Mouse (Mus musculus): ENCODE results near the gene Disc1. TPM values are rescaled to one million over a fixed set of nuclear protein-coding genes. Genes with fewer than 3 reads are reported as not detected.

Disc1 gene
- polyA plus RNA-seq, 1 experiment from 2014 or later = 0.56 TPM

- Histone ChIP-seq H3K79me2 (ENCODE audit: inconsistent target) (no peaks in the 10 kb centered on the region), H3K36me3 (ENCODE audit: inconsistent target) (no peaks in the 10 kb centered on the region), H3K27ac (no peak overlapping the region), H3K4me3 (ENCODE audit: inconsistent target) (no peak overlapping the region)
- 93% methylated on average over 14 of the region's 14 CpGs for WGBS (ENCODE audit: missing documents)
These were observed 142.6 kb downstream of the Disc1 start for GRCm38 (mm10) chr8:125196573-125197094.

DNA sequence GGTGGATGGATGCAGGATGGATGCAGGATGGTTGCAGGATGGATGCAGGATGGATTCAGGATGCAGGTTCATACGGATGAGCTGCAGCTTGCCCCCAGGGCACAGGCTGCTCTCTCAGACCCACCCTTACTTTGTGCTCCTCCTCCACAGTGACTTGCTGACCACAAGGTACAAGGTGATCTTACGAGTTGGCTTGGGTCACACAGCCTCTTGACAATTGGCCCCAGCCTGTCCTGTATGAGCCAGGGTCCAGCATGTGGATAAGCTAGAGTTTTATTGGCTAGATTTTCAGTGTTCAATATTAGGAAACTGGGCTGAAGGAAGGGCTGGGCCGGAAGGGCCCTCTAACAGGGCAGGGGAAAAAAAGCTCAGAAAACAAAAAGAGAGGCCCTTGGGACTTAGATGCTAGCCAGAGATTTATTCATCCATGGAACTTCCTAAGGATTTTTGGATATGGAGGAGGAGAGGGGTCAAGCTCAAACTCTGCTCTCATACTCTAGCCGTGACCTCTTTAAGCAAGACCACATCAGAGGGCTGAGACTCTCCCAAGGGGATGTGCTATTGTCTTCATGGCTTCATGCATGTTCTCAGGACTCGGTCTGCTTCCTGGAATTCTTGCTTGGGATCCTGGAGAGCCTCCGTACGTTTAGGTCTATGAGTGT lies 143.5 kb downstream of the Disc1 start:
- no peaks in the 10 kb centered on the region for H3K36me3 ChIP-seq (ENCODE audit: inconsistent target)
- H3K4me3 ChIP-seq (ENCODE audit: inconsistent target) = no peak overlapping the region
- H3K79me2 ChIP-seq (ENCODE audit: inconsistent target) = no peaks in the 10 kb centered on the region
- WGBS (ENCODE audit: missing documents) = over 99% methylated on average over 7 of the region's 7 CpGs
- H3K27ac ChIP-seq = no peak overlapping the region

DNA sequence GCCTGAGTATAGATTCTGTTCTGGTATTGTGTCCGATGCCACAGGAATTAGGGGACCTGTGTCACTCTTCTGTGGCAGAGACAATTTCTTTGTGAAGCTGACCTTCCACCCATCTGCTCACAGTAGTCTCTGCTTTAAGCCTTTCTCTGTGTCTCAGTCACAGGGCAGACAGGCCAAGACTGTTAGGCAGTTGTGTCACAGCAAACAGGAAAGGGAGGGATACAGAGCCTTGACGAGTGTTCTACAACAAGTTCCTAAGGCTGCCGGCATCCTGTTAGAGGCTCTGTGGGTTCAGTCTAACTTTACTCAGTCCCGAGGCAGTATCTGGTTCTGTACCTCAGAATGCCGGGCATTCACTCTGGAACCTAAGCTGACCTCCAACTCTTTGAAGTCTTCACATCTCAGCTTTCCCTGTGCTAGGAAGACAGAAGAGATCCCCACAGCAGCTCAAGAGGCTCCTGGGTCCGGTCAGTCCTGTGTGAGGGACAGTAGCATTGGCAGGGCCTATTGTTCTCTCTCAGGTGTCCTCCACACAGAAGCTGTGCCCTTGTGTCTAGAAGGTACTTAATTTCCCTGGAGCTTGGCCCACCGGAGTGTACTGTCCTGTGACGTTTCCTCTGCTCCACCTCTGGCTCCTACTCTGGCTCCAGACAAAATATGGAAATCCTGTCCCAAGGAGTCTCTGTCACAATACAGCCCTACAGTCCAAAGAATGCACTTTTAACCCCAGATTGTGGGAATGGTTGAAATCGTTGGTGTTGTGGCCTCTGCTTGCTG lies 144.6 kb downstream of the Disc1 start:
- WGBS (ENCODE audit: missing documents) = 85% methylated on average over 8 of the region's 9 CpGs
- H3K79me2 ChIP-seq (ENCODE audit: inconsistent target) = no peaks in the 10 kb centered on the region
- no peak overlapping the region for H3K4me3 ChIP-seq (ENCODE audit: inconsistent target)
- H3K36me3 ChIP-seq (ENCODE audit: inconsistent target) = no peaks in the 10 kb centered on the region
- no peak overlapping the region for H3K27ac ChIP-seq

- Histone ChIP-seq H3K27ac (no peak overlapping the region), H3K79me2 (ENCODE audit: inconsistent target) (no peaks in the 10 kb centered on the region), H3K36me3 (ENCODE audit: inconsistent target) (no peaks in the 10 kb centered on the region), H3K4me3 (ENCODE audit: inconsistent target) (no peak overlapping the region)
- 57% methylated on average over 15 of the region's 16 CpGs for WGBS (ENCODE audit: missing documents)
These were observed 145.4 kb downstream of the Disc1 start for GRCm38 (mm10) chr8:125199197-125199939.

- no peak overlapping the region for H3K4me3 ChIP-seq (ENCODE audit: inconsistent target)
- H3K27ac ChIP-seq = no peak overlapping the region
- 94% methylated on average over 13 of the region's 13 CpGs for WGBS (ENCODE audit: missing documents)
- no peaks in the 10 kb centered on the region for H3K36me3 ChIP-seq (ENCODE audit: inconsistent target)
- H3K79me2 ChIP-seq (ENCODE audit: inconsistent target) = no peaks in the 10 kb centered on the region
These were observed 146.4 kb downstream of the Disc1 start for GRCm38 (mm10) chr8:125200273-125200863.

DNA sequence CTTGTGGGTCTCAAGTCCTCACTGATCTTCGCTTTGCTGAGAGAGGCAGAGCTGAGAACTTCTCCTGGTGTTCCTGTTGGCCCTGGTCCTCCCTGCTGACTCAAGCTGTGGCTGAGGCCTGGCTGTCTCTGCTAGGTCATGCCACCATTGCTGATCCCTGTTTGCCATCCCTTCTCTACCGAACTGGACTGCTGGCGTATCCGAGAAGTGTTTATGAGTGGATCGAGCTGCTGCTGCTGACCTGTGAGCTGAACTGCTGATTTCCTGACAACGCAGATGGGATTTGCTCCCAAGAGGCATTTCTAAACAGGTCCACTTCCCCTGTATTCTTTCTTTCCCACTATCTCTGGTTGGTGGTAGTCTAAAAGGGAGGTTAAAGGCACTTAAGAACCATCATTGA lies 147.7 kb downstream of the Disc1 start:
- WGBS (ENCODE audit: missing documents) = 89% methylated on average over 6 of the region's 6 CpGs
- Histone ChIP-seq H3K79me2 (ENCODE audit: inconsistent target) (no peaks in the 10 kb centered on the region), H3K36me3 (ENCODE audit: inconsistent target) (no peaks in the 10 kb centered on the region), H3K27ac (no peak overlapping the region), H3K4me3 (ENCODE audit: inconsistent target) (no peak overlapping the region)

- no peak overlapping the region for H3K27ac ChIP-seq
- no peaks in the 10 kb centered on the region for H3K36me3 ChIP-seq (ENCODE audit: inconsistent target)
- H3K79me2 ChIP-seq (ENCODE audit: inconsistent target) = no peaks in the 10 kb centered on the region
- 90% methylated on average over 9 of the region's 9 CpGs for WGBS (ENCODE audit: missing documents)
- no peak overlapping the region for H3K4me3 ChIP-seq (ENCODE audit: inconsistent target)
These were observed 149.0 kb downstream of the Disc1 start for GRCm38 (mm10) chr8:125203016-125203415.

DNA sequence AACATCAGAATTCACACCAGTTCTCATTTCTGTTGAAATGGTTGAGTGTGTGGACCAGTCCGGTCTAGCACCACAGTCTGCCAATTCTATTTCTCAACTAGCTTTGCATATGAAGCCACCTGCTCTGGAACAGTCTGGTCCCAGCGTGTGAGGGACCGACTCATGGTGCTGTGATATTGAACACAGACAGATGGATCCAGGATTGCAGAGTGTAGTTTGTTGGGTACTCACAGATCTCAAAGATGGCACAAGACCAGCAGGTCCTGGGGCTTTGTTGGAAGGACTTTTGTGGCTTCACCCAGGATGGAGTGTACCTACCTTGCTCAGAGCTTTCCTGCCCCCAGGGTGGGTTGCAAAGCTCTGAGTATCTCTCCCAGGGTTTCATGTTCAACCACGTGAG lies 151.6 kb downstream of the Disc1 start:
- H3K36me3 ChIP-seq (ENCODE audit: inconsistent target) = no peaks in the 10 kb centered on the region
- no peaks in the 10 kb centered on the region for H3K79me2 ChIP-seq (ENCODE audit: inconsistent target)
- H3K27ac ChIP-seq = no peak overlapping the region
- WGBS (ENCODE audit: missing documents) = 94% methylated on average over 4 of the region's 4 CpGs
- H3K4me3 ChIP-seq (ENCODE audit: inconsistent target) = no peak overlapping the region

- no peak overlapping the region for H3K4me3 ChIP-seq (ENCODE audit: inconsistent target)
- 93% methylated on average over 8 of the region's 8 CpGs for WGBS (ENCODE audit: missing documents)
- no peak overlapping the region for H3K27ac ChIP-seq
- H3K36me3 ChIP-seq (ENCODE audit: inconsistent target) = no peaks in the 10 kb centered on the region
- H3K79me2 ChIP-seq (ENCODE audit: inconsistent target) = no peaks in the 10 kb centered on the region
These were observed 152.4 kb downstream of the Disc1 start for GRCm38 (mm10) chr8:125206391-125206790.

GRCm38 (mm10) chr8:125206962-125207361 lies 153.0 kb downstream of the Disc1 start:
- Histone ChIP-seq H3K27ac (no peak overlapping the region), H3K79me2 (ENCODE audit: inconsistent target) (no peaks in the 10 kb centered on the region), H3K4me3 (ENCODE audit: inconsistent target) (no peak overlapping the region), H3K36me3 (ENCODE audit: inconsistent target) (no peaks in the 10 kb centered on the region)
- WGBS (ENCODE audit: missing documents) = 87% methylated on average over 3 of the region's 3 CpGs

GRCm38 (mm10) chr8:125212619-125213167 lies 158.7 kb downstream of the Disc1 start:
- H3K27ac ChIP-seq = no peak overlapping the region
- 92% methylated on average over 13 of the region's 13 CpGs for WGBS (ENCODE audit: missing documents)
- H3K4me3 ChIP-seq (ENCODE audit: inconsistent target) = no peak overlapping the region

DNA sequence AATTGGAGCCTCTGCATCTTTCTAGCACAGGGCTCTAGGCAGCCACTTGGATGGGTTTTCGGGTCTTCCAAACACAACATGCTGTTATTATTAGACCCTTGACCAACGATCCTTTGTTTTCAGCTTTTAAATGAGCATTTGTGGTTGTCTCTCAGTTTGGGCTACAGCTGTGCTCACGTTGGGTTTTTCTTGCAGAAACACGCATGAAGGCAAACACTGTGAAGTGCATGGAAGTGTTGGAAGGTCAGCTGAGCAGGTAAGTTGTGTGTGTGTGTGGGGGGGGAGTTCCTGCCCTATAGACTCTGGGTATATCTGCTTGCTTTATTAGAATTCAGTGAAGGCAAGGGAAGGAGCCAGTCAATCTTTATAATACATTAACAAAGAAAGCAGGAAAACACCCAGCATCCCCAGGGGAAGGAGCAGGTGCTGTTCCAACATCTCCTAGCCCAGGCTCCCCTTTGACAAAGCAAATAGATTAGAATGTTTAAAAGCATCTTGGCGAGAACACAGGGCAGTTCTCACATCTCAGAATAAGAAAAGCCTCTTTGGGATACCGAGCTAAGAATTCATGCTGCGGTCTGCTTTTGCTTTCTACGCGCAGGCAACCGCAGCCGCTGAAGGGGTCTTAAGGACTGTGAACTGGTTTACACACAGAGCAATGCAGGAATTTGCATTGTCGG lies 164.0 kb downstream of the Disc1 start:
- WGBS (ENCODE audit: missing documents) = 94% methylated on average over 12 of the region's 12 CpGs
- no peak overlapping the region for H3K27ac ChIP-seq
- H3K4me3 ChIP-seq (ENCODE audit: inconsistent target) = no peak overlapping the region
- no peaks in the 10 kb centered on the region for H3K79me2 ChIP-seq (ENCODE audit: inconsistent target)
- H3K36me3 ChIP-seq (ENCODE audit: inconsistent target) = no peaks in the 10 kb centered on the region

More at GRCm38 (mm10) chr8:125212619-125213167, 158.7 kb downstream of the Disc1 start:
- H3K36me3 ChIP-seq (ENCODE audit: inconsistent target) = no peaks in the 10 kb centered on the region
- H3K79me2 ChIP-seq (ENCODE audit: inconsistent target) = no peaks in the 10 kb centered on the region

GRCm38 (mm10) chr8:125218669-125219068 lies 164.7 kb downstream of the Disc1 start:
- Histone ChIP-seq H3K79me2 (ENCODE audit: inconsistent target) (no peaks in the 10 kb centered on the region), H3K36me3 (ENCODE audit: inconsistent target) (no peaks in the 10 kb centered on the region), H3K27ac (no peak overlapping the region), H3K4me3 (ENCODE audit: inconsistent target) (no peak overlapping the region)
- 96% methylated on average over 4 of the region's 4 CpGs for WGBS (ENCODE audit: missing documents)

DNA sequence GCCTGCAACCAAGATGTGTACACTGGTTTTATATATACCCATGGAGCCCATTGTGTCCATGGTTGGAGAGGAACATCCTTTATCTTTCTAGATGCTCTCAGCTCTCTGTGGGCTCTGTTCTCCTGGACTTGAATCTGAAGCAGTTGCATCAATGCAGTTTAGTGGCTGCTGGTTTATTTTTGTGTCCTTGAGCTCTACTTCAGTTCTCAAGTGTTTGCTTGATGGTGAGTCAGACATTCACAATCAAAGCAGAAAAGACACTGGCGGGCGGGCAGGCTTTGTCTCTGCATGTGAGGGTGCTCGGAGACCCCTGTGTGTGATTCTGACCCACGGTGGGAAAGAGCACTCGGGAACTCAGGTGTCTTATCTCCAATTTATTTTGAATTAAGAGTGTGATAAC lies 166.6 kb downstream of the Disc1 start:
- 97% methylated on average over 5 of the region's 5 CpGs for WGBS (ENCODE audit: missing documents)

More for the DNA sequence above, 166.6 kb downstream of the Disc1 start:
- Histone ChIP-seq H3K79me2 (ENCODE audit: inconsistent target) (no peaks in the 10 kb centered on the region), H3K4me3 (ENCODE audit: inconsistent target) (no peak overlapping the region), H3K27ac (no peak overlapping the region), H3K36me3 (ENCODE audit: inconsistent target) (no peaks in the 10 kb centered on the region)

Measured in macrophage (primary cell).